Mouse (Mus musculus): ENCODE results near the gene Slc44a5. TPM values are rescaled to one million over a fixed set of nuclear protein-coding genes. Genes with fewer than 3 reads are reported as not detected.

The Slc44a5 gene
- polyA plus RNA-seq, 1 experiment = 3.7 TPM

DNA sequence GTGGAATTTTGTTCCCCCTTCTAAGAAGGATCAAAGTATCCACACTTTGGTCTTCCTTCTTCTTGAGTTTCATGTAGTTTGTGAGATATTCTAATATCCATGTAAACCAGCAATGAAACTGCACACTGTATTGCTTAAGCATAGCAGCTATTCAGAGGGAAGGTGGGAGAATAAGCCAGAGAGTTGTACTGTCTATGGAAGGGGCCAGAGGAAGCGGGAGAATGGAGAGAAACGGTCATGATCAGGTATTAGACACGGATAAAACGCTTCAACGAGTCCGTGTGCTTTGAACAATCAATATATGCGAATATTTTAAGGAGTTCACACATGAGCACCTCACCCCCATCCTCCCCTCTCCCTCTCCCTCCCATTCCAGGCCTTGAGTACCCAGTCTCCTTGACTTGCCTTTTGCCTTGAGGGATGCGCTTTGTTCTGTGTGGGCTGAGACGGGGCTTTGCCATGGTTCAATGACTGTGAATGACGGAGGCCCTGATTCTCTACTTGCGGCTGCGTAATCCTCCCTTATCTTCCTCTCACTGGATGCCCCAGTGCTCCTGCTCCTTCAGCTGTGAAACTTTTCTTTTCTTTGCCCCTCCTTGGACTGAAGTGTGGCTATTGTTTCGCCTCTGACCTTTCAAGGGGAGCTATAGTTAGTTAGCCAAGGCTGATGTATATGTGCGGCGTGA, 151.8 kb downstream of the Slc44a5 start:
- Histone ChIP-seq H3K27ac (ENCODE audit: control insufficient read depth, insufficient read depth, low read depth, low read length) (no peak overlapping the region), H3K4me1 (ENCODE audit: control insufficient read depth, insufficient read depth, low read length) (no peaks in the 10 kb centered on the region), H3K4me3 (ENCODE audit: control insufficient read depth, low read depth, low read length) (no peak overlapping the region), H3K36me3 (ENCODE audit: control insufficient read depth, insufficient read depth, low read length) (no peaks in the 10 kb centered on the region), H3K27me3 (ENCODE audit: control insufficient read depth, insufficient read depth, low read length) (no peaks in the 10 kb centered on the region)
- no peak for TF ChIP-seq CTCF (IDR thresholded peaks at IDR 0.05; ENCODE audit: control insufficient read depth, insufficient read depth, insufficient replicate concordance, low read depth, low read length)
- no peak for TF ChIP-seq POLR2A (IDR thresholded peaks at IDR 0.05; ENCODE audit: control insufficient read depth, low read depth, low read length)

DNA sequence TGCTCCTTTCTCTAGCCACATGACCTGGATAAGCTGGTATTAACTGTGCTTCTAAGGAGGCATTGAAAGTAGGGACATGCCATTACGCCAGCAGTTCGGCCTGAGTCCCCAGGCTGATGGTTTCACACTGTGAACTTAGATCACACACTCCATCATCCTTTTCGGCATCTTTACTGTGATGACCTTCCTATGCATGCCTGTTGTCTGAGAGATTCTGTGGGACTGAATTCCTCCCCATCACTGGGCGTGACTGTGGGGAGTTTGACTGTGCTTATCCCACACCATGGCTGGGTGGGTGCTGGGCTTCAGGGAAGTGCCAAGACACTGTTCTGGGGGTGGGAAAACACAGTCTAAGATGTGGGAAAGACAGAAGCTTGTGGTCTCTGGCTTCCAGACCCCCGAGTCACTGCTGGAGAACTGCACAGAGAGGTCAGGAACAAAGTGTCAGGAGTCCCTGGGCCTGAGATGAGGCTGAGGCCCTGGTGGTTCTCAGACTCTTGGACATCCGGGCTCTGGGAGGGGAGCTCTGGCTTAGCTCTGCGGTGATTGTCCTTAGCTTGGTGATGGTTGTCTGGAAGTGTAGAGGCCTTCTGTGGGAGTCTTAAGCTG, 152.6 kb downstream of the Slc44a5 start:
- Histone ChIP-seq H3K36me3 (ENCODE audit: control insufficient read depth, insufficient read depth, low read length) (no peaks in the 10 kb centered on the region), H3K27ac (ENCODE audit: control insufficient read depth, insufficient read depth, low read depth, low read length) (no peak overlapping the region), H3K4me1 (ENCODE audit: control insufficient read depth, insufficient read depth, low read length) (no peaks in the 10 kb centered on the region), H3K4me3 (ENCODE audit: control insufficient read depth, low read depth, low read length) (no peak overlapping the region), H3K27me3 (ENCODE audit: control insufficient read depth, insufficient read depth, low read length) (no peaks in the 10 kb centered on the region)
- no peak for TF ChIP-seq POLR2A (IDR thresholded peaks at IDR 0.05; ENCODE audit: control insufficient read depth, low read depth, low read length)
- TF ChIP-seq CTCF (IDR thresholded peaks at IDR 0.05; ENCODE audit: control insufficient read depth, insufficient read depth, insufficient replicate concordance, low read depth, low read length) = no peak

- TF ChIP-seq POLR2A (IDR thresholded peaks at IDR 0.05; ENCODE audit: control insufficient read depth, low read depth, low read length) = no peak
- no peak for TF ChIP-seq CTCF (IDR thresholded peaks at IDR 0.05; ENCODE audit: control insufficient read depth, insufficient read depth, insufficient replicate concordance, low read depth, low read length)
- Histone ChIP-seq H3K27ac (ENCODE audit: control insufficient read depth, insufficient read depth, low read depth, low read length) (no peak overlapping the region), H3K4me1 (ENCODE audit: control insufficient read depth, insufficient read depth, low read length) (no peaks in the 10 kb centered on the region), H3K4me3 (ENCODE audit: control insufficient read depth, low read depth, low read length) (no peak overlapping the region), H3K36me3 (ENCODE audit: control insufficient read depth, insufficient read depth, low read length) (no peaks in the 10 kb centered on the region), H3K27me3 (ENCODE audit: control insufficient read depth, insufficient read depth, low read length) (no peaks in the 10 kb centered on the region)
Observed at GRCm38 (mm10) chr3:154127246-154127645, 154.0 kb downstream of the Slc44a5 start.

DNA sequence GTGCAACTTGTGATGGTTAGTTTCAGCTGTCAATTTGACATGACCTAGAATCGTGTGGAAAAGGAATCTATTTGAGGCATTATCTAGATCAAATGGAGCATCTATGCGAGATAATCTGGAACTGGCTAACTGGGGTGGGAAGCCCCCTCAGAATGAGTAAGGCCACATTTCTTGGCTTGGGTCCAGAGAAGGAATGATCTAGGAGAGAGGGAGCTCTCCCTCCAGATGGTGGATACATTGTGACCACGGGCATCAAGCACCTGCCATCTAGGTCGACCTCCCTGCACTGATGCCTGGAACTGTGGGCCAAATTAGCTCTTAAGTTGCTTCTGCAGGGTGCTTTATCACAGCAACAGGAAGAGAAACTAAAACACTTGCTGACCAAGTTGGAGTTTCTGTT, 155.8 kb downstream of the Slc44a5 start:
- no peaks in the 10 kb centered on the region for H3K36me3 ChIP-seq (ENCODE audit: control insufficient read depth, insufficient read depth, low read length)
- no peak overlapping the region for H3K27ac ChIP-seq (ENCODE audit: control insufficient read depth, insufficient read depth, low read depth, low read length)
- no peak for TF ChIP-seq POLR2A (IDR thresholded peaks at IDR 0.05; ENCODE audit: control insufficient read depth, low read depth, low read length)
- no peak for TF ChIP-seq CTCF (IDR thresholded peaks at IDR 0.05; ENCODE audit: control insufficient read depth, insufficient read depth, insufficient replicate concordance, low read depth, low read length)
- H3K4me3 ChIP-seq (ENCODE audit: control insufficient read depth, low read depth, low read length) = no peak overlapping the region
- H3K27me3 ChIP-seq (ENCODE audit: control insufficient read depth, insufficient read depth, low read length) = no peaks in the 10 kb centered on the region
- no peaks in the 10 kb centered on the region for H3K4me1 ChIP-seq (ENCODE audit: control insufficient read depth, insufficient read depth, low read length)

DNA sequence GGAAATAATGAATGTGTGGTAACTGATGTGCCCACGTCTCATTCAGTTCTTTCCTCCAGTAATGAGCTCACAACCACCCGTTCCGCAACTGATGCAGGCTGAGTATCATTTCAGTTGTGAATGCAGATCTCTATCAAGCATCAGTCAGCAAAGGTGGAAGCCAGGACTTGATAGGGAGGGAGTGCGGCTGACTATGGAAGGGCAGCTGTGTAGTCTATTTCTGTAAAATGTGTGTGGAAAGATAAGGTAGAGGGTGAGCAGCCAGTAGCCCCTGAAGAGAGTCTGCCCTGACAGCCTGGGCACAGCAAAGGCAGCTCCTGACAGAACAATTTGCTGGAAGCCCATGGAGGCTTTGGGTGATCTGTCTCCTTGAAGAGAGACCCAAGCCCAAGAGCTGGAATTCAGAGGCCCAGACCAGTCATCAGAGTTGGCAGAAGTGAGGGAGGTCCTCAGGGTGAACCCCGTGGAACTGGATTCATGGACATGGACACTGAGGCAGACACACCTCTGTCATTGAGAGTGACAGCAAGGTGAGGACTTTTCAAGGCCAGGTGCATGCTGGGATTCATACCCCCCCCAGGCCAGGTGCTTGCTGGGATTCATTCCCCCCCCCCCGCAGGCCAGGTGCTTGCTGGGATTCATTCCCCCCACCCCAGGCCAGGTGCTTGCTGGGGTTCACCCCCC, 157.3 kb downstream of the Slc44a5 start:
- H3K36me3 ChIP-seq (ENCODE audit: control insufficient read depth, insufficient read depth, low read length) = no peaks in the 10 kb centered on the region

GRCm38 (mm10) chr3:154133986-154134385, 160.8 kb downstream of the Slc44a5 start:
- H3K4me3 ChIP-seq (ENCODE audit: control insufficient read depth, low read depth, low read length) = no peak overlapping the region
- no peak overlapping the region for H3K27ac ChIP-seq (ENCODE audit: control insufficient read depth, insufficient read depth, low read depth, low read length)
- TF ChIP-seq CTCF (IDR thresholded peaks at IDR 0.05; ENCODE audit: control insufficient read depth, insufficient read depth, insufficient replicate concordance, low read depth, low read length) = no peak
- TF ChIP-seq POLR2A (IDR thresholded peaks at IDR 0.05; ENCODE audit: control insufficient read depth, low read depth, low read length) = no peak
- H3K27me3 ChIP-seq (ENCODE audit: control insufficient read depth, insufficient read depth, low read length) = no peaks in the 10 kb centered on the region
- no peaks in the 10 kb centered on the region for H3K36me3 ChIP-seq (ENCODE audit: control insufficient read depth, insufficient read depth, low read length)
- H3K4me1 ChIP-seq (ENCODE audit: control insufficient read depth, insufficient read depth, low read length) = no peaks in the 10 kb centered on the region

More for the DNA sequence above, 157.3 kb downstream of the Slc44a5 start:
- Histone ChIP-seq H3K27me3 (ENCODE audit: control insufficient read depth, insufficient read depth, low read length) (no peaks in the 10 kb centered on the region), H3K27ac (ENCODE audit: control insufficient read depth, insufficient read depth, low read depth, low read length) (no peak overlapping the region), H3K4me3 (ENCODE audit: control insufficient read depth, low read depth, low read length) (no peak overlapping the region), H3K4me1 (ENCODE audit: control insufficient read depth, insufficient read depth, low read length) (no peaks in the 10 kb centered on the region)
- TF ChIP-seq POLR2A (IDR thresholded peaks at IDR 0.05; ENCODE audit: control insufficient read depth, low read depth, low read length) = no peak
- TF ChIP-seq CTCF (IDR thresholded peaks at IDR 0.05; ENCODE audit: control insufficient read depth, insufficient read depth, insufficient replicate concordance, low read depth, low read length) = no peak

DNA sequence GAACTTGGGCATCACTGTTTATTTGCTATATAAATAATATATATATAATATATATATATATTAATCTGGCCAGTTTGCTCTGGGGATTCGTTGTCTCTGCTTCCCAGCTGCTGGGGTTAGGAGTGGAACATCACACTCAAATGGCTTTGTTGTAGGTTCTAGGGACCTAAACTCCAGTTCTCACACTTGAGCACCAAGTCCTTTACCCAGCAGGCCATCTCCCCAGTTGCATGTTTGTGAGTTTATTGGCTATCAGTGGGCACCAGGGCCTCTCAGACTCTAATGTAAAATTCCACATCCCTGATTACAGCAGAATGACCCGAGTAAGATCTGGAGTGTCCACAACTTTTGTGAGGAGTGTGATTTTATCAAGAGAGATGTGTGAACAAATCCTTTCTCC, 161.5 kb downstream of the Slc44a5 start:
- Histone ChIP-seq H3K4me1 (ENCODE audit: control insufficient read depth, insufficient read depth, low read length) (no peaks in the 10 kb centered on the region), H3K27me3 (ENCODE audit: control insufficient read depth, insufficient read depth, low read length) (no peaks in the 10 kb centered on the region), H3K36me3 (ENCODE audit: control insufficient read depth, insufficient read depth, low read length) (no peaks in the 10 kb centered on the region), H3K4me3 (ENCODE audit: control insufficient read depth, low read depth, low read length) (no peak overlapping the region), H3K27ac (ENCODE audit: control insufficient read depth, insufficient read depth, low read depth, low read length) (no peak overlapping the region)
- TF ChIP-seq CTCF (IDR thresholded peaks at IDR 0.05; ENCODE audit: control insufficient read depth, insufficient read depth, insufficient replicate concordance, low read depth, low read length) (no peak), POLR2A (IDR thresholded peaks at IDR 0.05; ENCODE audit: control insufficient read depth, low read depth, low read length) (no peak)
